Mouse (Mus musculus): ENCODE results near the gene Armc2. TPM values are rescaled to one million over a fixed set of nuclear protein-coding genes. Genes with fewer than 3 reads are reported as not detected.

Gene Armc2
- polyA plus RNA-seq, 1 experiment from 2014 or later = 0.82 TPM

- Histone ChIP-seq H3K27me3 (ENCODE audit: control insufficient read depth, insufficient read depth, low read length) (peaks cover 7% of the 10 kb centered on the region; the same call in 1 of the 2 replicates), H3K27ac (ENCODE audit: low read depth, low read length) (no peak overlapping the region), H3K36me3 (ENCODE audit: control insufficient read depth, insufficient read depth, low read length) (no peaks in the 10 kb centered on the region), H3K4me1 (ENCODE audit: control insufficient read depth, insufficient read depth, low read length) (peaks cover 6% of the 10 kb centered on the region; the same call in 1 of the 2 replicates), H3K9ac (ENCODE audit: low read depth, low read length) (no peak overlapping the region), H3K4me2 (no peak overlapping the region), H3K4me3 (ENCODE audit: low read depth, low read length) (no peak overlapping the region), H3K9me3 (replicated peaks; ENCODE audit: control insufficient read depth, low read length) (no peaks in the 10 kb centered on the region)
- 70% methylated on average over 5 of the region's 5 CpGs for WGBS (ENCODE audit: insufficient replicate concordance)
- no peak for ATAC-seq (replicated peaks; ENCODE audit: insufficient number of reproducible peaks, low FRiP score, low TSS enrichment)
Measured at GRCm38 (mm10) chr10:41992059-41992440, 26.2 kb downstream of the Armc2 start.

- Histone ChIP-seq H3K4me2 (no peak overlapping the region), H3K36me3 (ENCODE audit: control insufficient read depth, insufficient read depth, low read length) (no peaks in the 10 kb centered on the region), H3K27ac (ENCODE audit: low read depth, low read length) (no peak overlapping the region), H3K27me3 (ENCODE audit: control insufficient read depth, insufficient read depth, low read length) (peaks cover 7% of the 10 kb centered on the region; the same call in 1 of the 2 replicates), H3K9me3 (replicated peaks; ENCODE audit: control insufficient read depth, low read length) (no peaks in the 10 kb centered on the region), H3K4me1 (ENCODE audit: control insufficient read depth, insufficient read depth, low read length) (peaks cover 6% of the 10 kb centered on the region; the same call in 1 of the 2 replicates), H3K9ac (ENCODE audit: low read depth, low read length) (no peak overlapping the region), H3K4me3 (ENCODE audit: low read depth, low read length) (no peak overlapping the region)
- 35% methylated on average over 14 of the region's 14 CpGs for WGBS (ENCODE audit: insufficient replicate concordance)
- no peak for ATAC-seq (replicated peaks; ENCODE audit: insufficient number of reproducible peaks, low FRiP score, low TSS enrichment)
Measured at GRCm38 (mm10) chr10:41991364-41992058, 26.7 kb downstream of the Armc2 start.

- H3K27me3 ChIP-seq (ENCODE audit: control insufficient read depth, insufficient read depth, low read length) = peaks cover 7% of the 10 kb centered on the region; the same call in 1 of the 2 replicates
- H3K4me3 ChIP-seq (ENCODE audit: low read depth, low read length) = no peak overlapping the region
- no peak for ATAC-seq (replicated peaks; ENCODE audit: insufficient number of reproducible peaks, low FRiP score, low TSS enrichment)
- H3K4me1 ChIP-seq (ENCODE audit: control insufficient read depth, insufficient read depth, low read length) = peaks cover 6% of the 10 kb centered on the region; the same call in 1 of the 2 replicates
- WGBS (ENCODE audit: insufficient replicate concordance) = 22% methylated on average over 13 of the region's 13 CpGs
- H3K9ac ChIP-seq (ENCODE audit: low read depth, low read length) = no peak overlapping the region
- H3K27ac ChIP-seq (ENCODE audit: low read depth, low read length) = no peak overlapping the region
- H3K9me3 ChIP-seq (replicated peaks; ENCODE audit: control insufficient read depth, low read length) = no peaks in the 10 kb centered on the region
- H3K36me3 ChIP-seq (ENCODE audit: control insufficient read depth, insufficient read depth, low read length) = no peaks in the 10 kb centered on the region
- no peak overlapping the region for H3K4me2 ChIP-seq
Measured at GRCm38 (mm10) chr10:41990896-41991295, 27.3 kb downstream of the Armc2 start.

- Histone ChIP-seq H3K4me1 (ENCODE audit: control insufficient read depth, insufficient read depth, low read length) (0 out of 2 replicates have a peak, but pooled peaks cover 3% of the 10 kb centered on the region), H3K4me2 (no peak overlapping the region), H3K27me3 (ENCODE audit: control insufficient read depth, insufficient read depth, low read length) (peaks cover 7% of the 10 kb centered on the region; the same call in 1 of the 2 replicates), H3K36me3 (ENCODE audit: control insufficient read depth, insufficient read depth, low read length) (no peaks in the 10 kb centered on the region), H3K27ac (ENCODE audit: low read depth, low read length) (no peak overlapping the region), H3K9ac (ENCODE audit: low read depth, low read length) (no peak overlapping the region), H3K4me3 (ENCODE audit: low read depth, low read length) (no peak overlapping the region), H3K9me3 (replicated peaks; ENCODE audit: control insufficient read depth, low read length) (no peaks in the 10 kb centered on the region)
- no peak for ATAC-seq (replicated peaks; ENCODE audit: insufficient number of reproducible peaks, low FRiP score, low TSS enrichment)
- 86% methylated on average over 3 of the region's 3 CpGs for WGBS (ENCODE audit: insufficient replicate concordance)
Measured at GRCm38 (mm10) chr10:41988930-41989329, 29.3 kb downstream of the Armc2 start.

- H3K27me3 ChIP-seq (ENCODE audit: control insufficient read depth, insufficient read depth, low read length) = peaks cover 4% of the 10 kb centered on the region; the same call in 1 of the 2 replicates
- ATAC-seq (replicated peaks; ENCODE audit: insufficient number of reproducible peaks, low FRiP score, low TSS enrichment) = no peak
- 79% methylated on average over 8 of the region's 8 CpGs for WGBS (ENCODE audit: insufficient replicate concordance)
Measured at GRCm38 (mm10) chr10:41986126-41986525, 32.1 kb downstream of the Armc2 start.

GRCm38 (mm10) chr10:41984221-41984620 is 34.0 kb downstream of the Armc2 start:
- no peak overlapping the region for H3K4me3 ChIP-seq (ENCODE audit: low read depth, low read length)
- no peak for ATAC-seq (replicated peaks; ENCODE audit: insufficient number of reproducible peaks, low FRiP score, low TSS enrichment)
- no peaks in the 10 kb centered on the region for H3K9me3 ChIP-seq (replicated peaks; ENCODE audit: control insufficient read depth, low read length)
- WGBS (ENCODE audit: insufficient replicate concordance) = 81% methylated on average over 6 of the region's 6 CpGs
- H3K27me3 ChIP-seq (ENCODE audit: control insufficient read depth, insufficient read depth, low read length) = 0 out of 2 replicates have a peak, but pooled peaks cover under 1% of the 10 kb centered on the region
- H3K4me2 ChIP-seq = no peak overlapping the region
- H3K36me3 ChIP-seq (ENCODE audit: control insufficient read depth, insufficient read depth, low read length) = no peaks in the 10 kb centered on the region
- no peak overlapping the region for H3K27ac ChIP-seq (ENCODE audit: low read depth, low read length)
- no peak overlapping the region for H3K9ac ChIP-seq (ENCODE audit: low read depth, low read length)
- no peaks in the 10 kb centered on the region for H3K4me1 ChIP-seq (ENCODE audit: control insufficient read depth, insufficient read depth, low read length)

More at GRCm38 (mm10) chr10:41986126-41986525, 32.1 kb downstream of the Armc2 start:
- no peak overlapping the region for H3K4me2 ChIP-seq
- no peaks in the 10 kb centered on the region for H3K9me3 ChIP-seq (replicated peaks; ENCODE audit: control insufficient read depth, low read length)
- no peaks in the 10 kb centered on the region for H3K36me3 ChIP-seq (ENCODE audit: control insufficient read depth, insufficient read depth, low read length)
- H3K27ac ChIP-seq (ENCODE audit: low read depth, low read length) = no peak overlapping the region
- H3K4me1 ChIP-seq (ENCODE audit: control insufficient read depth, insufficient read depth, low read length) = 0 out of 2 replicates have a peak, but pooled peaks cover 3% of the 10 kb centered on the region
- H3K9ac ChIP-seq (ENCODE audit: low read depth, low read length) = no peak overlapping the region
- no peak overlapping the region for H3K4me3 ChIP-seq (ENCODE audit: low read depth, low read length)

GRCm38 (mm10) chr10:41982821-41983220 is 35.4 kb downstream of the Armc2 start:
- Histone ChIP-seq H3K4me1 (ENCODE audit: control insufficient read depth, insufficient read depth, low read length) (no peaks in the 10 kb centered on the region), H3K36me3 (ENCODE audit: control insufficient read depth, insufficient read depth, low read length) (no peaks in the 10 kb centered on the region), H3K4me3 (ENCODE audit: low read depth, low read length) (no peak overlapping the region), H3K9ac (ENCODE audit: low read depth, low read length) (no peak overlapping the region), H3K9me3 (replicated peaks; ENCODE audit: control insufficient read depth, low read length) (no peaks in the 10 kb centered on the region), H3K27me3 (ENCODE audit: control insufficient read depth, insufficient read depth, low read length) (no peaks in the 10 kb centered on the region), H3K27ac (ENCODE audit: low read depth, low read length) (no peak overlapping the region), H3K4me2 (no peak overlapping the region)
- 64% methylated on average over 7 of the region's 7 CpGs for WGBS (ENCODE audit: insufficient replicate concordance)
- no peak for ATAC-seq (replicated peaks; ENCODE audit: insufficient number of reproducible peaks, low FRiP score, low TSS enrichment)

- H3K36me3 ChIP-seq (ENCODE audit: control insufficient read depth, insufficient read depth, low read length) = no peaks in the 10 kb centered on the region
- no peak overlapping the region; the same call in 1 of the 2 replicates for H3K4me2 ChIP-seq
- no peak for ATAC-seq (replicated peaks; ENCODE audit: insufficient number of reproducible peaks, low FRiP score, low TSS enrichment)
- H3K4me3 ChIP-seq (ENCODE audit: low read depth, low read length) = no peak overlapping the region
- no peaks in the 10 kb centered on the region for H3K4me1 ChIP-seq (ENCODE audit: control insufficient read depth, insufficient read depth, low read length)
- H3K27ac ChIP-seq (ENCODE audit: low read depth, low read length) = no peak overlapping the region
- H3K9me3 ChIP-seq (replicated peaks; ENCODE audit: control insufficient read depth, low read length) = no peaks in the 10 kb centered on the region
- H3K27me3 ChIP-seq (ENCODE audit: control insufficient read depth, insufficient read depth, low read length) = no peaks in the 10 kb centered on the region
- WGBS (ENCODE audit: insufficient replicate concordance) = 17% methylated on average over 6 of the region's 6 CpGs
- no peak overlapping the region for H3K9ac ChIP-seq (ENCODE audit: low read depth, low read length)
Measured at GRCm38 (mm10) chr10:41980772-41981383, 37.4 kb downstream of the Armc2 start.

All from heart, embryonic 11.5 days (tissue).